Mouse (Mus musculus): ENCODE results near the gene Ssr1. TPM values are rescaled to one million over a fixed set of nuclear protein-coding genes. Genes with fewer than 3 reads are reported as not detected.

The Ssr1 gene
- polyA plus RNA-seq, 1 experiment from 2014 or later: 135 TPM

GRCm38 (mm10) chr13:37929532-37929931 lies 64.5 kb downstream of the Ssr1 start:
- no peak overlapping the region for H3K27ac ChIP-seq
- peaks cover 3% of the 10 kb centered on the region; the same call in 1 of the 2 replicates for H3K4me1 ChIP-seq
- no peaks in the 10 kb centered on the region for H3K27me3 ChIP-seq
- H3K4me3 ChIP-seq: no peak overlapping the region
- H3K9me3 ChIP-seq: no peaks in the 10 kb centered on the region
- no peak overlapping the region for H3K9ac ChIP-seq
- H3K36me3 ChIP-seq: peaks cover 55% of the 10 kb centered on the region
- ATAC-seq (ENCODE audit: insufficient number of reproducible peaks, insufficient read depth, low FRiP score, low TSS enrichment): no peak
- 89% methylated on average over 17 of the region's 17 CpGs for WGBS
- no peak overlapping the region for H3K4me2 ChIP-seq (replicated peaks)

GRCm38 (mm10) chr13:37926394-37926793 lies 67.6 kb downstream of the Ssr1 start:
- H3K9ac ChIP-seq: no peak overlapping the region
- no peaks in the 10 kb centered on the region for H3K27me3 ChIP-seq
- 91% methylated on average over 3 of the region's 3 CpGs for WGBS
- no peak overlapping the region for H3K4me2 ChIP-seq (replicated peaks)
- ATAC-seq (ENCODE audit: insufficient number of reproducible peaks, insufficient read depth, low FRiP score, low TSS enrichment): no peak
- H3K9me3 ChIP-seq: no peaks in the 10 kb centered on the region
- no peaks in the 10 kb centered on the region; the same call in 1 of the 2 replicates for H3K4me1 ChIP-seq
- peaks cover 35% of the 10 kb centered on the region for H3K36me3 ChIP-seq
- no peak overlapping the region for H3K27ac ChIP-seq
- H3K4me3 ChIP-seq: no peak overlapping the region

- H3K4me2 ChIP-seq (replicated peaks): no peak overlapping the region
- peaks cover 16% of the 10 kb centered on the region for H3K36me3 ChIP-seq
- WGBS: 82% methylated on average over 4 of the region's 4 CpGs
- no peak for ATAC-seq (ENCODE audit: insufficient number of reproducible peaks, insufficient read depth, low FRiP score, low TSS enrichment)
- H3K4me1 ChIP-seq: no peaks in the 10 kb centered on the region; the same call in 1 of the 2 replicates
- H3K9ac ChIP-seq: no peak overlapping the region
- no peaks in the 10 kb centered on the region for H3K9me3 ChIP-seq
- H3K27me3 ChIP-seq: no peaks in the 10 kb centered on the region
- no peak overlapping the region for H3K27ac ChIP-seq
- H3K4me3 ChIP-seq: no peak overlapping the region
Measured at GRCm38 (mm10) chr13:37924461-37924948, 69.5 kb downstream of the Ssr1 start.

- no peak overlapping the region for H3K4me3 ChIP-seq
- no peak overlapping the region for H3K9ac ChIP-seq
- WGBS: 86% methylated on average over 10 of the region's 10 CpGs
- peaks cover 9% of the 10 kb centered on the region; the same call in 1 of the 2 replicates for H3K36me3 ChIP-seq
- H3K27ac ChIP-seq: no peak overlapping the region
- H3K9me3 ChIP-seq: no peaks in the 10 kb centered on the region
- H3K4me1 ChIP-seq: peaks cover 4% of the 10 kb centered on the region; the same call in 1 of the 2 replicates
- H3K4me2 ChIP-seq (replicated peaks): no peak overlapping the region
- ATAC-seq (ENCODE audit: insufficient number of reproducible peaks, insufficient read depth, low FRiP score, low TSS enrichment): no peak
- no peaks in the 10 kb centered on the region for H3K27me3 ChIP-seq
Measured at GRCm38 (mm10) chr13:37923643-37924460, 70.2 kb downstream of the Ssr1 start.

- peaks cover 5% of the 10 kb centered on the region; the same call in 1 of the 2 replicates for H3K36me3 ChIP-seq
- 89% methylated on average over 4 of the region's 4 CpGs for WGBS
Measured at GRCm38 (mm10) chr13:37923091-37923490, 70.9 kb downstream of the Ssr1 start.

GRCm38 (mm10) chr13:37920727-37921126 lies 73.3 kb downstream of the Ssr1 start:
- ATAC-seq (ENCODE audit: insufficient number of reproducible peaks, insufficient read depth, low FRiP score, low TSS enrichment): no peak
- H3K4me3 ChIP-seq: no peak overlapping the region
- no peaks in the 10 kb centered on the region for H3K9me3 ChIP-seq
- no peak overlapping the region; the same call in 1 of the 2 replicates for H3K9ac ChIP-seq
- peaks cover 10% of the 10 kb centered on the region; the same call in 1 of the 2 replicates for H3K4me1 ChIP-seq
- no peak overlapping the region for H3K27ac ChIP-seq
- H3K36me3 ChIP-seq: peaks cover 23% of the 10 kb centered on the region
- H3K4me2 ChIP-seq (replicated peaks): no peak overlapping the region
- 57% methylated on average over 2 of the region's 2 CpGs for WGBS
- H3K27me3 ChIP-seq: no peaks in the 10 kb centered on the region

More at GRCm38 (mm10) chr13:37923091-37923490, 70.9 kb downstream of the Ssr1 start:
- H3K4me1 ChIP-seq: peaks cover 10% of the 10 kb centered on the region; the same call in 1 of the 2 replicates
- H3K4me2 ChIP-seq (replicated peaks): no peak overlapping the region
- no peaks in the 10 kb centered on the region for H3K9me3 ChIP-seq
- no peak for ATAC-seq (ENCODE audit: insufficient number of reproducible peaks, insufficient read depth, low FRiP score, low TSS enrichment)
- no peaks in the 10 kb centered on the region for H3K27me3 ChIP-seq
- no peak overlapping the region for H3K27ac ChIP-seq
- no peak overlapping the region for H3K9ac ChIP-seq
- H3K4me3 ChIP-seq: no peak overlapping the region

GRCm38 (mm10) chr13:37919711-37920277 lies 74.2 kb downstream of the Ssr1 start:
- Histone ChIP-seq H3K27me3 (no peaks in the 10 kb centered on the region), H3K36me3 (peaks cover 25% of the 10 kb centered on the region), H3K9ac (no peak overlapping the region), H3K4me1 (peaks cover 10% of the 10 kb centered on the region; the same call in 1 of the 2 replicates), H3K4me2 (replicated peaks) (no peak overlapping the region), H3K9me3 (no peaks in the 10 kb centered on the region), H3K4me3 (no peak overlapping the region), H3K27ac (no peak overlapping the region)
- WGBS: 87% methylated on average over 3 of the region's 3 CpGs
- ATAC-seq (ENCODE audit: insufficient number of reproducible peaks, insufficient read depth, low FRiP score, low TSS enrichment): no peak

- no peak overlapping the region for H3K4me2 ChIP-seq (replicated peaks)
- H3K9ac ChIP-seq: 0 out of 2 replicates have a peak overlapping the region, but pooled peaks have one; percentile 4
- H3K27ac ChIP-seq: 0 out of 2 replicates have a peak overlapping the region, but pooled peaks have one; percentile 24
- no peaks in the 10 kb centered on the region for H3K9me3 ChIP-seq
- no peak for ATAC-seq (ENCODE audit: insufficient number of reproducible peaks, insufficient read depth, low FRiP score, low TSS enrichment)
- H3K36me3 ChIP-seq: peaks cover 25% of the 10 kb centered on the region
- no peak overlapping the region for H3K4me3 ChIP-seq
- WGBS: 79% methylated on average over 15 of the region's 15 CpGs
- H3K4me1 ChIP-seq: 0 out of 2 replicates have a peak, but pooled peaks cover 10% of the 10 kb centered on the region
- H3K27me3 ChIP-seq: no peaks in the 10 kb centered on the region
Measured at GRCm38 (mm10) chr13:37918336-37919261, 75.4 kb downstream of the Ssr1 start.

Other genes with a start within 250 kb of the Ssr1 start
- gene Rreb1, start 215.8 kb downstream of the Ssr1 start, polyA plus RNA-seq (2016; fragmentation: Nextera tagmentation; extraction: Ambion mirVana): 9.4 and 10.1 TPM in 2 replicates
- gene Riok1, start 42.8 kb upstream of the Ssr1 start, polyA plus RNA-seq (2016; fragmentation: Nextera tagmentation; extraction: Ambion mirVana): 62.4 and 62.5 TPM in 2 replicates
- 1.1 and 1.2 TPM in 2 replicates for gene Cage1, start 42.9 kb upstream of the Ssr1 start, polyA plus RNA-seq (2016; fragmentation: Nextera tagmentation; extraction: Ambion mirVana)
- gene Dsp, start 157.1 kb upstream of the Ssr1 start, polyA plus RNA-seq (2016; fragmentation: Nextera tagmentation; extraction: Ambion mirVana): 7.2 and 7.6 TPM in 2 replicates
- gene Snrnp48, start 210.7 kb upstream of the Ssr1 start, polyA plus RNA-seq (2016; fragmentation: Nextera tagmentation; extraction: Ambion mirVana): 40.5 TPM in 2 replicates